Mouse (Mus musculus) CH12.LX (cell line): ENCODE measurements around the gene Kif20b.

Experiments used
- CTCF ChIP-seq, 2 experiments: IDR thresholded peaks in 1 of 2; conservative IDR thresholded peaks in 1 of 2; 2 replicates each; pipeline ENCODE4 v1.5.1; 2011 to 2012; ENCODE audit warnings: low read depth in 2 of 2, low read length in 2 of 2, improper control_type of control experiment in 1 of 2, inconsistent platforms in 1 of 2, mild to moderate bottlenecking in 1 of 2, moderate library complexity in 1 of 2
- ELF1 ChIP-seq: IDR thresholded peaks from 2 replicates; pipeline ENCODE4 v1.6.1; 2014; ENCODE audit warnings: low read depth, mild to moderate bottlenecking, inconsistent platforms, low read length, improper control_type of control experiment
- EP300 ChIP-seq: IDR thresholded peaks from 2 replicates; pipeline ENCODE4 v1.6.1; 2011; ENCODE audit warnings: low read length, improper control_type of control experiment
- HCFC1 ChIP-seq: IDR thresholded peaks from 2 replicates; pipeline ENCODE4 v1.6.1; 2012; ENCODE audit warnings: low read depth, mild to moderate bottlenecking, inconsistent platforms, low read length, improper control_type of control experiment
- MAX ChIP-seq: IDR thresholded peaks from 2 replicates; pipeline ENCODE4 v1.6.1; 2011; ENCODE audit warnings: low read length, improper control_type of control experiment
- POLR2A ChIP-seq: IDR thresholded peaks from 2 replicates; pipeline ENCODE4 v1.6.1; 2011; ENCODE audit warnings: low read depth, mild to moderate bottlenecking, improper control_type of control experiment, low read length
- TBP ChIP-seq: conservative IDR thresholded peaks from 2 replicates; pipeline ENCODE4 v1.6.1; 2011; ENCODE audit warnings: low read depth, low read length, improper control_type of control experiment
- ZMIZ1 ChIP-seq: IDR thresholded peaks from 2 replicates; pipeline ENCODE4 v1.6.1; 2012; ENCODE audit warnings: low read depth, mild to moderate bottlenecking, inconsistent platforms, low read length, improper control_type of control experiment

DNA sequence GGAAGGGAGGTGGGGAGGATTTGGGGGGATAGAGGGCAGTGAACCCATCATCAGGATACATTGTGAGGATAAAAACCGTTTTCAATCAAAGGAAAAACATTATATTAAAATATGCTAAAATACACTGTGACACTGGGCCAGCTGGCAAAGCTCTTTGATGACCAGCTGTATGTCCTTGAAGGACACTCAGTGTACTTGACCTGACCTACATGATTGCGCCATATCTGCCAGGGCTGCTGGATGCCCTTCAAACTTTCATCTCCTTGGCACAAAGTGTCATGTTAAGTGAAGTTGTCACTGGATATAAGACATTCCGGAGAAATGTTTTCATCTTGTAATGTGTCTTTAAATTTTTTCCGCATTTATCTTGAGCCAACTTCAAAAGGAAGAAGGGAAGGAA, 23.2 kb upstream of the Kif20b start:
- TF ChIP-seq MAX (no peak), ELF1 (no peak), HCFC1 (no peak), CTCF (conservative IDR thresholded peaks at IDR 0.05 in 1 of 2, IDR thresholded peaks at IDR 0.05 in 1 of 2; ENCODE audit: low read depth in 2 of 2, low read length in 2 of 2) (no peak), TBP (no peak), POLR2A (no peak), EP300 (no peak), ZMIZ1 (no peak)
